Mouse (Mus musculus) urinary bladder, postnatal 4 days (tissue): ENCODE data around the gene Atp1b2.

Experiments used
- DNase-seq, 2 experiments: peaks; one replicate each; pipeline ENCODE4 v3.0.0; 2021 to 2022; ENCODE audit warnings: low spot score in 2 of 2

Atp1b2 gene

DNA sequence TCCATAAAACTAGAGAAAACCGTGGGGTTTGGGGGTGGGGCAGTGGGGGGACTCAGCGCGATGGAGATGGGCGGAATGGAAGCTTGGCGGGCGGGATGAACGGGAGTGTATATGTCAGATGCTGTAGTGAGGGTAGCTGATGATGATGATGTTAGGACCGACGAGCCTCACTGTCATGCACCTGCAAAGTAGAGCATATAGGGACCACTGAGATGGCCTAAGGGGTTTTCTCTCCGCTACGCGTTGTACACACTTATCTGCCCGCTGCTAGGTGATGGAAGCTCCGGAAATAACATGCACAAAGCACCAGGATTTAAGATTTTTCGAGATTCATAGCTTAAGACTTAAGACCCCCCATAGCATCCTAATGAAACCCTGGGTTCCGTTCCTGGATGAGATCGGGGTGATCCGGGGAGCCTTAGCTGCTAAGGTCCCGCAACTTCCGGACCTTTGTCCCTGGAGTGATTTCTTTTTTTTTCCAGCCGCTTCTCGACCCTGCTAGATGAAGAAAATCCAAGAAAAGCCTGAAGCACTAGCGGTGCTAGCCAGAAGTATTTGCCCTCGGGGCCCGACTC, 25.1 kb downstream of the Atp1b2 start:
- no peak for DNase-seq

DNA sequence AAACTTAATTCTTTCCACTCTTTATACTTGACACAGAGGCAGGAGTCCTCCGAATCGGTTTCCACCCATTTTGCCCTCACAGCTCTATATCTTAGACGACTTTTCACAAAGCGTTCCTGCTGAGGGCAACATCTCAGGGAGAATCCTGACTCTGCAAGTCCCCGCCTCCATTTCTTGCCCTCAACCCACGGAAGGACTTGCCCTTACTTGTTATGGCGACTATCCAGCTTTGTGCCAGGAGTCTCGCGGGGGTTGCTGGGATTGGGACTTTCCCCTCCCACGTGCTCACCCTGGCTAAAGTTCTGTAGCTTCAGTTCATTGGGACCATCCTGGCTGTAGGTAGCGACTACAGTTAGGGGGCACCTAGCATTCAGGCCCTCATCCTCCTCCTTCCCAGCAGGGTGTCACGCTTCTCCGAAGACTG, 25.6 kb downstream of the Atp1b2 start, which contains the start of the genes Wrap53 and Trp53:
Wrap53 (minus strand) TSS at position 165 of the 424 bp plus-strand sequence.
Trp53 (plus strand) TSS at position 269 of the 424 bp plus-strand sequence.
- peak; percentile 85 to 88 for DNase-seq

DNA sequence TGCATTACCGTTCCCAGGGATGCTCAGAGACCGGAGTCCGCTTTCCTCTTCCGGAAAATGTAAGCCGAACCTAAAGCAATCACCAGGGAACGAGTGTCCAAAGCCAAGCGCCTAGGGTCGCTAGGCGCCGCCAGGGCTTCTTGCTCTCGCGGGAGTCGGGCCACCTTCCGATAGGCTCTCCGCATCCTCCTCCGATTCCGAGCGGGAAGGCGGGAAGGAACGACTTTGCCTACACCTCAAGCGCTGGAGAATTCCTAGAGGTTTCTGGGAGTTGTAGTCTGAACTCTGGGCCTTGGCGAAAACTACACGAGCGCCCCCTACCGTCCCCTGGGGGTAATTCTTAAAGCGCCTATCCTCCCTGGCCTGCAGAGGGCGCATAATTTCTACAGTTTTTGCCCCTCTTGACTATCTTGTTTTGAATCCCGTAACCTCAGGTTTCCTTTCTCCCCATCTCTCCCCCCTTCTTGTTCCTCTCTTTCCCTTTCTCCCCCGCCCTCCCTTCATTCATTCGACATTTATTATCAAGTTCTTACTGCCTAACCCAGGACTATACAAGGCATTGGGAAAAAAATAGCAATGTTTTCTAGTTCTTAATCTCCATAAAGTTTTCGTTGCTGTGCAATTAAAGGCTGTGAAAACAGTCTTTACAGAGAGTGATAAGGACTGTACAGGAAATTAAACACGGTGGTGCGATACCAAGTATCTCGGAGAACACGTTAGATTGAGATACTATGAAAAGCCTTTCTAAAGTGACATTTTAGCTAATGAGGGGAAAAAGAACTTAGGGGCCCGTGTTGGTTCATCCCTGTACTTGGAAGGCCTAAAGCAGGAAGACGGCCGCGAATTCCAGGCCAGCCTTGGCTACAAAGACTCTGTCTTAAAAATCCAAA, 26.4 kb downstream of the Atp1b2 start:
- DNase-seq = peak; percentile 94

DNA sequence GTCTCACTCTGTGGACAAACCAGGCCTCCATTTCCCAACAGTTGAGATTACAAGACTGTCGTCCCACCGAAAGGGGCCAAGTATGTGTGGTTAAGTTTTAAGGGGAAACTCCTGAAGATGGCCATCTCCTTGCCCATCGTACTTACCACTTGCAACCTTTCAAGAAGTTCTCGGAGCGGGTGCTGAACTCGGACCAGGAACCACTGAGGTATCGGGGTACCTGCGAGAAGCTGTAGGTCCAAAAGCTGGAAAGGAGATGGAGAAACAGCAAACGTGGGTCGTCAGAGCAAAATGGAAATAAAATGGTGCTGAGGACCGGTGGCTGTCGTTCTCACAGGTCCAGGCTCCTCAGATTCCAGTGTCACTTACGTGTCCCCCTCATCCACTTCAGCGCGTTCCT, 27.4 kb downstream of the Atp1b2 start:
- DNase-seq = no peak

DNA sequence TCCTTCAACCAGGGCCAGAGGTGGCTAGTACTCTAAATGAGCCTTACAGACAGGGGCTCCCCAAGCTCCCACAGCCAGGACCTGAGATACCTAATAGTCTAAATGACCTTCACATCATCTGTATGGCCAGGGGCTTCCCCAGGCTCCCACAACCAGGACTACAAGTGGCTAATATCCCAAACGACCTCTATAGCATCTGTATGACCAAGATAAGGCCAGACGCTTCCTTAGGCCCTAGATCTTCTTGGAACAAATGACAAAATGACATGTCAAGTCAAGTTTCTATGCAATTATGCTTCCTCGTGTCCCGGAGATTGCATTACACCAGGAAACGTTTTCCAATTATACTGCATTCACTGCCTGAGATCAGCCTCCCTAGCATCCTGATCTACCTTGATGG, 29.4 kb downstream of the Atp1b2 start:
- no peak for DNase-seq

DNA sequence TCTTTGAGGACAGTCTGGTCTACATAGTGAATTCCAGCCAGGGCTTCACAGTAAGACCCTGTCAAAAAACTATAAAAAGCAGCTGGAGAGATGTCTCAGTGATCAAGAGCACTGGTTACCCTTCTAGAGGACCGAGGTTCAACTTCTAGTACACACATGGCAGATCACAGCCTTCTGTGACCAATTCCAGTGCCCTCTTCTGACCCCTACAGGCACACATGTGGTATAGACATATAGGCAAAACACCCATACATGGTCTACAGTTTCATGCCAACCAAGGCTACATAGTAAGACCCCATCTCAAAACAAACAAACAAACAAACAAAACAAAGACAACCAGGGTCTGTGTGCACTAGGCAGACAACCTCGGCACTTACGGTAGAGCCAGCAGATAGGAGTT, 30.5 kb downstream of the Atp1b2 start:
- no peak for DNase-seq

DNA sequence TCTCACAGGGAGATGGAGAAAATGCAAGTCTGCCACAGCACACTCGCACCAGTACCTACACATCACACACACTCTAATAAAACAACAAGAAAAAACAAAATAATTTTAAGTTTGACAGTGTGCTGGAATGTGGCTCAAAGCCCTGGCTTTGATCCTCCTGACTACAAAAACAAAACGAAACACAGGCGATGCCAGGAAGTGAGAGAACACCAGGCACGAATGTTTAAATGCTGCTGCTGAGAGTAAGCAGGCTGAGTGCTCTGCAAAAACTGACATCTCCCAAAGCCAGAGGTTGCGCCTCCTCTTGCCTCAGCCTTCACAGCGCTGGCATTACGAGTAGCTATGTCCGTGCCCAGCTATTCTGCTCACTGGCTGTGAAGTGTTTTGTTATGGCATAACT, 40.6 kb downstream of the Atp1b2 start:
- no peak for DNase-seq

DNA sequence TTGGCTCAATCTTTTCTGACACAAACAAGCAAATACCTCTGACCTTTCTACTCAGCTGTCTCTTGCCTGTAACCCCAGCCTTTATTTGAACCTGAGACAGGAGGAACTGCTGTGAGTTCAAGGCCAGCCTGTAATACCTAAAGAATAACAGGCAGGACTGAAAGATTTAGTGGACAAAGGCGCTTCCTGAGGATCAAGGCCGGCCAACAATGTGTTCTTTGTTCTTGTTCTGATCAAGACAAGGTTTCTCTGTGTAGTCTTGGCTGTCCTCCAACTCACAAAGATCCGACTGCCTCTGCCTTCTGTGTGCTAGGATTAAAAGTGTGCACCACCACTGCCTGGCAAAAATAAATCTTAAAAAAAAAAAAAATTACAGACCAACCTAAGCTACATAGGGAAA, 41.4 kb downstream of the Atp1b2 start:
- no peak for DNase-seq

DNA sequence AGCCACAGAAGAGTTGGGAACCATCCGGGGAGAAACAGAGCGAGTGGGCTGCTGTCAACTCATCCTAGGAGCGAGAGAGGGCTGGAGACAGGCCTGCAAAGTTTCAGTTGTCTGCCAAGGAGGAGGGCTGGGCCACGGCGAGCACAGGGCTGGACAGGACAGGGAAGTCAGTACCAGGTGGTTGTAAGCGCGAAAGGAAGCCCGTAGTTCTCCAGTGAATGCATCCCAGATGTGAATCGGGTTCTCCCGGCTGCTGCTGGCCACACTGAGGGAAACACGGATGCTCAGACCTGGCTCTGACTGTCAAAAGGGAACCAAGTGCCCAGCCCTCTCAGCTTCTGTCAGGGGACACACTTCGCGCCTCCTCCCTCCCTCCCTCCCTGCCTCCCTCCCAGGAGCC, 42.4 kb downstream of the Atp1b2 start:
- no peak for DNase-seq

DNA sequence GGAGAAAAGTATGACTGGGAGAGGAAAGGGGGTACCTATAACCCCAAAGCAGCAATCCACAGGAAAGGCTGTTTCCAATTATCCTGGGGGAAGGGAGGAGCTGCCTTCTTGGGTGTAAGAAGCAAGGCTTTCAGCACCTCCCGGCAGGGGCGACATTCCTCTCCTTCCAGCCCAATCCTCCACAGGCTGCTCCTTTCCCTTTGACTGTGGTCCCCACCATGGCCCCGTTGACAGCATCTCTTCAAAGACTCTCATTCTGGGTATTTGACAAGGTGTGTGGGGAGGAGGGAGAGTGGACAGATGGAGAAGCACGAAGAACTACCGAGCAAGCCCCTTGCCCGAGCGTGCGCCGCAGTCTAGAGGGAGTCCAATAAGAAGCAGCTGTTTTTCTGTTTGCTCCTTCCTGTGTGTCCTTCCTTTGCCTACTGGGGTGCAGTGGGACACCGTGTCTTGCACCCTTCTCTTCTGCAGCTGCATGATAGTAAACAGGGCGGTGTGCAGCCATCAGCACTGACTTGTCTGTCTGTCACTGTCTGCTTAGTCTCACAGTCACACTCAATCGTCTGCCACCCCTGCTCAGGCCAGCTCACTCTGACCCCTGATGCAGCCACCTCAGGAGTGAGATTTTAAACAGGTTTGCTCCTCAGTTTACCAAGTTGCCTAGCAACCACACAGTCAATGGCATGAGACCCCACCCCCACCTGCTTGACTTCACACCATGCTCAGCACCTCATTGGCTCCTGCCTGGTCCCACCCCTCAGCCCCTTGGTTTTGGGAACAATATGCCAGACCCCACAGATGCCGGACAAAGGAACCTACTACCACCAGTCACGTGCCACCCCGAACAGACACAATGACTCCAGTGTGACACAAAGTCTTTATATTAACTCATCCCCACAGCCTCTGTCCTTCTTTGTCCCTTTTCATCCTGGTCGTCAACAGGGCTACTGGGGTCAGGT, 44.6 kb downstream of the Atp1b2 start:
- DNase-seq = no peak

DNA sequence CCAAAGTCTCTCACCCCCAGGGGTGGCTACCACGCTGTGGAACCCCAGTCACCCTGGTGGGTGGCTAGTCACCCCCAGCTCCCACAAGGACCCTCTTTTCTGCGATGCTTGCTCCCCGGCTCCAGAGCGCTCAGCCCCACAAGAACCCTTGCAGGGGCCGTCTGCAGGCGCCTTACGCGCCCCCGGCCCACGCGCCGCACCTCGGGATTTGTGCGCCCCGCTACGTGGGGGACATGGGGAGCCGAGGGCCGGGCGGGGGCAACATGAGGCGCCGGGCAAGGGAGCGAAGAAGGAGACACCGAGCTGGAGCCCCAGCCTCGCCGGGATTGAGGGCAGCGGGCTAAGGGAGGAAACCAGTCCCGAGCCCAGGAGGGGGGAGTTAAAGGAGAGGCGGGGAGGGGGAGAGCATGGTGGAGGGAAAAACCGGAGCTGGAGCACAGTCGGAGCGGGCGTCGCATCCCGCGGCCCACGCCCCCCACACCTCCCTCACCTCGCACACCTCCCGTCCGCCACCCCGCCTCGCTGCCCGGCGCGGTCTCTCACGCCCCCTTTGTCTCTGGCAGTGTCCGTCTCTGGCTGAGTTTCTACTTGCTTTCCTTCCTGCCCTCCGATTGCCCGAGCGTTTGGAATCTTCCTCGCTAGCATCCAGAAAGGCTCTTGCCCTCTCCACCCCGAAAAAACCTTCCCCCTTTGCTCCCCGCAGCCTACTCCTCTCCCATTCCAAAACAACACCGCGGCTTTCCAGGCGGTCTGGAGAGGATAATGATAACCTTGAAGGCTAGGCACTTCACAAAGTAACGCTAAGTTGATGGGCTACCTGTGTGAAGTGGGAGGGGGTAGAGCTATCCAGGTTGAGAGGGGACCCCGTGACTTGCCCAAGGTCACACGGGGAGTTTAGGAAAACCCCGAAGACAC, 45.6 kb downstream of the Atp1b2 start, which contains the start of gene Efnb3:
Efnb3 (minus strand) TSS at position 355 of the 915 bp plus-strand sequence.
- no peak for DNase-seq

DNA sequence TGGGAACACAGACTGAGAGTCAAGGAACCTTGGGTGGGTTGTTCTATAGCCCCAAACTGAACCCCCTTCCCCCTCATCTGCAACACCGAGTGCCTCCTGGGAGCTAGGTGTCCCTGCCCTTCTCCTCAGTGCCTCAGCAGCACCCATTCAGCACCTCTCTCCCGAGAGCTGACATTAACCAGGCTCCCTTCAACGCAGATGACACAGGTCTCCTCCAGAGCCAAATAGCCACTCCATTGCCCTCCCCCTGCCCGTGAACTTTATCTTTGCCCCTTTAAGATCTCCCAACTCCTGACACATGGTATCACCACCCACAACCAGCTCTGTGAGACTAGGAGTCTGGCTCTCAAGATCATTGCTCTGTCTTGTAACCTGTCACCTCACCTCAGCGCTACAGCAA, 46.6 kb downstream of the Atp1b2 start:
- no peak for DNase-seq

DNA sequence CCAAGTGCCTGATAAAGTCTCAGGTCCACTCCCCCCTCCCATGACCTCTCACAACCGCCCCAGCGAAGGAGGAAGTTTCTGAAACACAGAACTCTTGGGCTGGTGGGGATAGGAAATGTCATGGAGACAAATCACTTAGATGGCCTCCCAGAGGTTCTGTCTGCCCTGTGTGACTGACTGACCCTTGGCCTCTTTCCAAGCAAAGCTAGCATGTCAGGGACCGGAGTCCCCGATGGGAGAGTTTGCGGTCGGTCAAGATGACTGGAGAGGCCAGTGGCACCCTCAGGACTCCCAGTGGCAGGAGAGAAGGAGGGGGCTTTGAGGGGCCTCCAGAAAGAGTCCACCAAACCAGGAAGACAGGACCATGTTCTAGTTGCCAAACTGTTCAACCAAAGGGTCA, 47.0 kb downstream of the Atp1b2 start:
- no peak for DNase-seq

DNA sequence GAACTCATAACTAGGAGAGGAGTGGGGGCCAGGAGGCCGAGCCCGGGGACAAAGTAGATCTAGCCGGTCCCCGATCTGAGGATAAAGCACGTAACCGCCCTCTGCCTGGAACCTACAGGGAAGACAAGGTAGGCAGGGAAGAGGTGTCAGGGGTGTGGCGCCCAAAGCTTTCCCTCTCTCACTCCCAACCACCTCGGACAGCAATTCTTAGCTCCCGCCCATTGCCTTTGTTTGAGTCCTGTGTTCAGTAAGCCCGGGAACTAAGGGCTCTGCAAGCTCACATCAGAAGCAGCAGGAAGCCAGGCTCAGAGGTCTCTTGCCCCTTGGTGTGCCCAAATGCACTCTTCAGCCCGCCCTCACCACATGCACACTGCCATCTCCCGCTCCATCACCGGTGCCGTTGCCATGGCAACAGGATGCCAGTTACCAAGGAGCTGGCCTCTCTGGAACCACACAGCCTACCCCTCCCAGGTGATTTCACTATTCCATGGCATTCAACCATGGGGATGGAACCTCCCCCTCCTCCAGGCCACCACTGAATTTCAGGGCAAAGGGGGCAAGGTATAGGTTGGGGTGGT, 48.3 kb downstream of the Atp1b2 start:
- DNase-seq = no peak

DNA sequence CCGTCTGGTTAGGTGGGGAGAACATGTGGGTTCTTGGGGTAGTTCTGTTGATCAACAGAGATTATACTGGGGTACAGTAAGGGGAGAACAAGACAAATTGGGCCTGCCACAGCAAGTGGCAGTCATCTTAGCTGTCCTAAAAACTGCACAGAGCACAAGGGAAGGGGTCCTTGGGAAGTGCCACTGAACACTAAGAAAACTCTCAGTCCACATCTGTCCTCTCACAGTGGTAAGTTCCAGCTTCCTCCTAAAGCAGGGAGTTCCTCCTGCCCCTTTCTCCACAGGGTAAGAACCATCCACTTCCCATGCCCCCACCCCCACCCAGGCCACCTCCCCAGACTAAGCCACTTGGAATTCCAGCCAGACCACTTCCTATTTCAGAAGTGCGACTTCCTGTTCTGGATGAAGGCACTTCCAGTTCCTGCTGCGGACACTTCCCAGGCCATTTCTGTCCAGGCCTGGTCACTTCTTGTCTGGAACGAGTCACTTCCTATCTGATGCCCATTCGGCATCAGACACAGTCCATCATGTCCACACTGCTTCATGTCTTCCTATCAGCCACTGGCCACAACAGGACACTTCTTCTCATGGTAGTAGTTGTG, 51.1 kb downstream of the Atp1b2 start:
- no peak for DNase-seq

DNA sequence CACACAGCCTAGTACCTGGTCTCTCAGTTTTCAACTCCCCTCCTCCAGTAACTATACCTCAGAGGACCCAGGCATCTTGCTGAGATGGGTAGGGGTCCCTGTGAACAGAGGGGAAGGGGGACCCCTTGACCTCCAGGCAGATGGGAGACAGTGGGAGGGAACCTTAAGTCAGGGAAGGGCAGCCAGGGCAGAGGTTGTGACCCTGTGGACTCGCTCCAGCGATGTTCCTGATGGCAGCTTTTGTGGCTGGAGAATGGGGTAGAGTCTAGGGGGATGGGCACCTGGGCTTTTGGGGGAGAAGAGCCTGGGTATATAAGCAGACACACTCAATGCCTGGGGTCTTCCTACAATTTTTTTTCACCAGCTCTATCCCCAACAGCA, 52.4 kb downstream of the Atp1b2 start:
- DNase-seq = no peak

DNA sequence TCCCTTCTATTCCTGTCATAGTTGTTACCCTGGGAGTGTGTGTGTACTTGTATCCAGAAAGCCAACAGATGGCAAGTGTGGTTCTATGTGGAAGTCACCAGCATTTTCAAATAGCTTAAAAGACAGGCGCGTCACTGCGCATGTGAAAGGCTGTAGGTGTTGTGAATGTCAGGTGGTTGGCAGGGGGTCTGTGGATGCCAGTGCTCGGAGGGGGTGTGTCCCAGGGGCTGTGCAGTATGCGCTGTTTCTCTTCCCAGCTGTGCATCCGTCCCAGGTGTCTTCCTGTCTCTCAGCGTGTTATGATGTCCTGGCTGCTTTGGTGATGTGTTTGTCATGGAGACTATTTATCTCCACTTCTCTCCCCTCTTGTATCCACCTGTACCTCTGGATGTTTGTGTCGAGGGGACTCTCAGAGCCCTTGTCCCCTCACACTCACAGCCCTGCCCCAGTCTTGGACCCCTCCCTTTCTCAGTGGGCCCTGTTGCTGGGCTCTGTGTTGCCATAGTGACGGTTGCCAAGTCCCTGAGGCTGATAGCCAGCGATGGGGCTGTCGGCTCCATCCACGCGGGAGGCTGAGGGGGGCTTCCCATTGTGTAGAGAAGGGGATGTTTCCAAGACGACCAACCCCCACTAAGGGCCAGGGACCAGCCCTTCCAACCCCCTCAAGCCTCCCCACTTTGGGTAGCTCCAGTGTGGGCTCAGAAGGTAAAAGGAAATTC, 53.0 kb downstream of the Atp1b2 start:
- DNase-seq = no peak

DNA sequence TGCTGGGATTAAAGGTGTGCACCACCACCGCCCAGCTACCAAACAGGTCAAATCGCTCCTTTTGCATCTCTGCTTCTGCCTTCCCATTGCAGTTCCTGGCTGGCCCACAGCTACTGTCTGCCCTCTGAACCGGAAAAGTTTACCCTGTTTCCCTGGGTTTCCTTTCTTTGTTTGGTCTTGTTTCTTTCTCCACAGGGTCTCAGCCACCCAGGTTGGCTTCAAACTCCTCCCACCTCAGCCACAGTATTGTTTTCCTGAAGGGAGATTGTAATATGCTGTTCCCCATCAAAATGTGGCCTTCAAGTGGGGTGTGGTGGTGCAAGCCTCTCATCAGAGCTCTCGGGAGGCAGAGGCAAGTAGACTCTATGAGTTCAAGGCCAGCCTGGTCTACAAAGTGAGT, 54.4 kb downstream of the Atp1b2 start:
- DNase-seq = no peak
